Mouse (Mus musculus) MEL (cell line): Measurements from ENCODE around the gene B4galnt3. TPM values are rescaled to one million over a fixed set of nuclear protein-coding genes. Genes with fewer than 3 reads are reported as not detected.
A peak's percentile ranks its signal among the peaks of the same experiment; 100 is the strongest.

ENCODE experiments used
- DNase-seq: peaks from one replicate; pipeline ENCODE4 v3.0.0; 2011; ENCODE audit warnings: low read depth, low spot score
- H3K27ac ChIP-seq: 2 replicates; pipeline ENCODE4 v1.5.1; 2012; ENCODE audit warnings: low read depth, mild to moderate bottlenecking, control low read depth, low read length, moderate library complexity; ENCODE audit not compliant: control insufficient read depth
- H3K27me3 ChIP-seq, 2 experiments: fragments of 150-350 bp in 1 of 2; sonication (generic) in 1 of 2; 2 replicates each; pipeline ENCODE4 v1.6.1; 2012; ENCODE audit warnings: low read length in 2 of 2, mild to moderate bottlenecking in 2 of 2, improper control_type of control experiment in 1 of 2, moderate library complexity in 1 of 2; ENCODE audit not compliant: insufficient read depth in 2 of 2, control insufficient read depth in 1 of 2
- H3K36me3 ChIP-seq, 2 experiments: 2 replicates each; pipeline ENCODE4 v1.6.1; 2012 to 2014; ENCODE audit warnings: low read length in 2 of 2, improper control_type of control experiment in 1 of 2, inconsistent platforms in 1 of 2, mild to moderate bottlenecking in 1 of 2; ENCODE audit not compliant: insufficient read depth in 2 of 2, control insufficient read depth in 1 of 2
- H3K4me1 ChIP-seq, 2 experiments: fragments of 150-350 bp in 1 of 2; sonication (generic) in 1 of 2; 2 replicates each; pipeline ENCODE4 v1.6.1; 2012; ENCODE audit warnings: low read length in 2 of 2, improper control_type of control experiment in 1 of 2, mild to moderate bottlenecking in 1 of 2; ENCODE audit not compliant: insufficient read depth in 2 of 2, control insufficient read depth in 1 of 2
- H3K4me3 ChIP-seq, 2 experiments: fragments of 150-350 bp in 1 of 2; sonication (generic) in 1 of 2; 2 replicates each; pipeline ENCODE4 v1.5.1; 2012; ENCODE audit warnings: low read depth in 2 of 2, low read length in 2 of 2, mild to moderate bottlenecking in 2 of 2, moderate library complexity in 2 of 2, control low read depth in 1 of 2, improper control_type of control experiment in 1 of 2; ENCODE audit not compliant: control insufficient read depth in 1 of 2, insufficient read depth in 1 of 2
- H3K79me2 ChIP-seq: 2 replicates; pipeline ENCODE4 v1.6.1; 2012; ENCODE audit warnings: mild to moderate bottlenecking, low read length, moderate library complexity; ENCODE audit not compliant: control insufficient read depth, poor library complexity, insufficient read depth
- H3K9ac ChIP-seq: 2 replicates; pipeline ENCODE4 v1.6.1; 2012; ENCODE audit warnings: low read depth, mild to moderate bottlenecking, control low read depth, low read length, moderate library complexity; ENCODE audit not compliant: control insufficient read depth, poor library complexity, severe bottlenecking
- H3K9me3 ChIP-seq: fragments of 150-350 bp; sonication (generic); replicated peaks from 2 replicates; pipeline ENCODE4 v1.6.1; 2012; ENCODE audit warnings: mild to moderate bottlenecking, low read length, improper control_type of control experiment, moderate library complexity; ENCODE audit not compliant: insufficient read depth
- CHD1 ChIP-seq: IDR thresholded peaks from 2 replicates; pipeline ENCODE4 v1.6.1; 2012; ENCODE audit warnings: low read depth, mild to moderate bottlenecking, inconsistent platforms, low read length, improper control_type of control experiment
- EP300 ChIP-seq, 2 experiments: IDR thresholded peaks; 2 replicates each; pipeline ENCODE4 v1.6.1; 2011; ENCODE audit warnings: improper control_type of control experiment in 2 of 2, low read length in 2 of 2, low read depth in 1 of 2, mild to moderate bottlenecking in 1 of 2
- ETS1 ChIP-seq: IDR thresholded peaks from 2 replicates; pipeline ENCODE4 v1.6.1; 2012; ENCODE audit warnings: low read depth, mild to moderate bottlenecking, inconsistent platforms, low read length, improper control_type of control experiment, moderate library complexity
- GATA1 ChIP-seq: IDR thresholded peaks from 2 replicates; pipeline ENCODE4 v1.6.1; 2011; ENCODE audit warnings: low read depth, low read length, improper control_type of control experiment
- RAD21 ChIP-seq: IDR thresholded peaks from 2 replicates; pipeline ENCODE4 v1.6.1; 2011; ENCODE audit warnings: mild to moderate bottlenecking, low read depth, low read length, improper control_type of control experiment
- TAL1 ChIP-seq: IDR thresholded peaks from 2 replicates; pipeline ENCODE4 v1.6.1; 2012; ENCODE audit warnings: mild to moderate bottlenecking, inconsistent platforms, low read length, moderate library complexity, mixed read lengths
- TBP ChIP-seq: IDR thresholded peaks from 2 replicates; pipeline ENCODE4 v1.8.0; 2011; ENCODE audit warnings: low read depth, low read length, improper control_type of control experiment
- TCF12 ChIP-seq: IDR thresholded peaks from 2 replicates; pipeline ENCODE4 v1.6.1; 2014; ENCODE audit warnings: low read depth, mild to moderate bottlenecking, inconsistent platforms, low read length, improper control_type of control experiment, moderate library complexity
- UBTF ChIP-seq: IDR thresholded peaks from 2 replicates; pipeline ENCODE4 v1.6.1; 2012; ENCODE audit warnings: low read depth, mild to moderate bottlenecking, inconsistent platforms, low read length, improper control_type of control experiment, moderate library complexity, borderline replicate concordance; ENCODE audit not compliant: insufficient read depth
- ZC3H11A ChIP-seq: IDR thresholded peaks from 2 replicates; pipeline ENCODE4 v1.6.1; 2012; ENCODE audit warnings: low read depth, mild to moderate bottlenecking, inconsistent platforms, low read length, improper control_type of control experiment
- ZKSCAN1 ChIP-seq: IDR thresholded peaks from 2 replicates; pipeline ENCODE4 v1.6.1; 2012; ENCODE audit warnings: low read depth, mild to moderate bottlenecking, inconsistent platforms, low read length, improper control_type of control experiment, moderate library complexity
- polyA plus RNA-seq, 2 experiments: library from polyadenylated mRNA; stranded (reverse) in 1 of 2; unstranded in 1 of 2; fragments of >175 nt in 1 of 2; fragments of >200 nt in 1 of 2; gene quantifications; 2 replicates each; pipeline versions ENCODE4 v1.2.1 to v1.2.4; 2012; ENCODE audit warnings: low replicate concordance in 2 of 2, low read depth in 1 of 2; ENCODE audit not compliant: insufficient read length in 2 of 2, insufficient read depth in 1 of 2, missing spikeins in 1 of 2
- total RNA-seq: library from RNA; depleted of rRNA; stranded (reverse); fragments of 300-350 nt; gene quantifications from 2 replicates; pipeline ENCODE4 v1.2.3, GENCODE M21; 2012

The B4galnt3 gene
- total and polyA plus RNA-seq, 3 experiments, result 1.3 to 1.5 TPM; not detected in 1

- peak overlapping the region; percentile 51 for H3K9ac ChIP-seq
- peak; percentile 77 for DNase-seq
- no peaks in the 10 kb centered on the region for H3K79me2 ChIP-seq
- peaks cover 0 to 3% of the 10 kb centered on the region in 2 experiments; a peak in 1 of 4 replicates for H3K27me3 ChIP-seq
- H3K27ac ChIP-seq, result peak overlapping the region; percentile 59
- peaks cover 6 to 16% of the 10 kb centered on the region in 2 experiments for H3K4me1 ChIP-seq
- H3K36me3 ChIP-seq, result peaks cover 0 to 10% of the 10 kb centered on the region in 2 experiments; a peak in 2 of 4 replicates
- no peaks in the 10 kb centered on the region for H3K9me3 ChIP-seq
- peak overlapping the region; percentile 24 to 81 for H3K4me3 ChIP-seq
- TF ChIP-seq TBP (0 out of 2 replicates have a peak, but pooled peaks have one; percentile 20), TAL1 (peak; percentile 91), RAD21 (no peak), EP300 (IDR thresholded peaks at IDR 0.05; ENCODE audit: low read depth in 1 of 2, low read length in 2 of 2) (peak in 1 of 2 experiments; percentile 13; a peak in 2 of 4 replicates), TCF12 (peak; percentile 51; the same call in 1 of the 2 replicates), ZKSCAN1 (no peak), GATA1 (peak; percentile 53; the same call in 1 of the 2 replicates), CHD1 (no peak), ETS1 (peak; percentile 73)
Measured at GRCm38 (mm10) chr6:120174602-120175115, 119.7 kb downstream of the B4galnt3 start.

- Histone ChIP-seq H3K4me1 (peaks cover 4 to 11% of the 10 kb centered on the region in 2 experiments), H3K27me3 (peaks cover 0 to 3% of the 10 kb centered on the region in 2 experiments; a peak in 1 of 4 replicates)
- TF ChIP-seq ZC3H11A (0 out of 2 replicates have a peak, but pooled peaks have one; percentile 1), UBTF (no peak), EP300 (IDR thresholded peaks at IDR 0.05; ENCODE audit: low read depth in 1 of 2, low read length in 2 of 2) (peak in 1 of 2 experiments; percentile 11; a peak in 1 of 4 replicates)
- TF ChIP-seq, all 39 proteins: peak for 2
- Histone ChIP-seq H3K9ac (peak overlapping the region; percentile 51), H3K4me3 (peak overlapping the region; percentile 24 to 81), H3K36me3 (peaks cover 0 to 5% of the 10 kb centered on the region in 2 experiments; a peak in 2 of 4 replicates), H3K27ac (peak overlapping the region; percentile 38; the same call in 1 of the 2 replicates), H3K79me2 (no peaks in the 10 kb centered on the region), H3K9me3 (no peaks in the 10 kb centered on the region)
- no peak for DNase-seq
Measured at GRCm38 (mm10) chr6:120174028-120174601, 120.2 kb downstream of the B4galnt3 start.
